Mouse (Mus musculus) spleen, adult 18-20 months (tissue): ENCODE measurements around the gene Slx1b.
"Not testable (repeated sequence)": the region's sequence is repeated elsewhere in the genome, so short reads cannot be mapped to it uniquely, and the experiment has no call there.

ENCODE experiments used
- DNase-seq, 2 experiments: peaks; one replicate each; pipeline ENCODE4 v3.0.0; 2022; ENCODE audit warnings: mixed read lengths in 2 of 2

Slx1b gene

DNA sequence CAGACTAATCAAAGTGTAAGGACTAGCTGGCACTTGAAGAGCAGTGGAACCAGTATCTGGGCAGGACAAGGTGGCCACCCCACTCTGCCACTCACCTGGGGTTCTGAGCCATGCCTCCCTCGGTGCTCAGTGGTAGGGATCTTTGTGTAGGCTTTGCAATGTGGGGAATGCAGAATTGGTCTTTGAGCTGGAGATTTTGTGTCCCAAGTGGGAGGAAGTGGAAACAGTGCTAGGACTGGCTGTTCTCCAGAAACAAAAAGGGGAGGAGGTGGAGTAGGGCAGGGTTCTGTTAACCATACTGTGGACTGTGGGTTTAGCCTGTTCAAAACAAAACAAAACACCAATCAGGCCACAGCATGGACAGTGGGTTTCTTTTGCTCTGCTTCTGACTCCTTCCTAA lies 19.4 kb downstream of the Slx1b start, which contains the start of gene Sult1a1:
Gene Sult1a1 (minus strand): TSS at position 226 of the 400 bp plus-strand sequence.
- DNase-seq: no peak

DNA sequence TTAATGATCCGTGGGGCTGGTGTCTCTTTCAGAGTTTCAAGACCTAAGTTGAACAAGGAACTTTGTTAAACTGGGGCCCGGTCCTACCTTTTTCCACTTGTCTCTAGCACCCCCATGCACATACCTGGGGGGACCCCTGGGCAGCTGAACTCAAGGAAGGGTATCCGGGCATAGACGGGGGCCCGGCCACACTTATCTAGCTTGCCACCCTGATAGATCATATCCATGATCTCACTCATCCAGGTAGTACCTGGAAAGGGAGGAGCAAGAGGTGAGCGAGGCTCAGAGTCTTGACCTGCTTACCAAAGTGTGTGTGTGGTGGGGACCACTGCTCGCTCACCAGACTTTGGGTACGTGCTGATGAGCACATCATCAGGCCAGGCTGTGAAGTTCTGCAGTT lies 20.5 kb downstream of the Slx1b start:
- DNase-seq: no peak

DNA sequence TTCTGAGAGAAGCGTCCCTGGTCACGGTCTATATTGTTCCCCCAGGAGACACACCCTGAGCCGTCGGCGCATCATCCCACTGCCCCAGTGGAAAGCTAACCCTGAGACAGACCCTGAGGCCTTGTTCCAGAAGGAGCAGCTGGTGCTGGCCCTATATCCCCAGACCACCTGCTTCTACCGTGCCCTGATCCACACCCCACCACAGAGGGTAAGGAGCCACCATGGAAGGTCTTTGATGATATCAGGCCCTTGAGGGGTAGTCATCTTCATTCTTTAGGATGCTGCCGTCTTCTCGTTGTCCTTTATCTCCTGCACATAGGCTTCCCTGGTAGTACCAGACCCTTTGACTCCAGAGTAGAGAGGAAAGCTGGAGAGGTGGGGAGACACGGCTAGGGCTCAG lies 23.5 kb downstream of the Slx1b start:
- DNase-seq: no peak

DNA sequence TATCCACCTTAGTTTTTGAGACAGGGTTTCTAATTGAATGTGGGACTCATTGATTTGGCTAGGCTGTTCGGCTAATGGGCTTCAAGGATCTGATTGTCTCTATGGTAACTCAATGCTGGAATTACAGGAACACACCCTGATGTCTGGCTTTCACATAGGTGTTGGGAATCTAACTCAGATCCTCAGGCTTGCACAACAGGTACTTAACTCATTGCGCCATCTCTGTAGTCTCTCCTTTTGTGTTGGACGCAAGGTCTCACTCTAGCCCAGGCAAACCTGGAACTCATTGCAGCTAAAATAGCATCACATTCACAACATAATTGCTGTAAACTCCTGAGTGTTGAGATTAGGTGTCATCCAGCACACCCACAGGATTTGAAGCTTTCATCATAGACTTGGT lies 25.4 kb downstream of the Slx1b start:
- DNase-seq: no peak

DNA sequence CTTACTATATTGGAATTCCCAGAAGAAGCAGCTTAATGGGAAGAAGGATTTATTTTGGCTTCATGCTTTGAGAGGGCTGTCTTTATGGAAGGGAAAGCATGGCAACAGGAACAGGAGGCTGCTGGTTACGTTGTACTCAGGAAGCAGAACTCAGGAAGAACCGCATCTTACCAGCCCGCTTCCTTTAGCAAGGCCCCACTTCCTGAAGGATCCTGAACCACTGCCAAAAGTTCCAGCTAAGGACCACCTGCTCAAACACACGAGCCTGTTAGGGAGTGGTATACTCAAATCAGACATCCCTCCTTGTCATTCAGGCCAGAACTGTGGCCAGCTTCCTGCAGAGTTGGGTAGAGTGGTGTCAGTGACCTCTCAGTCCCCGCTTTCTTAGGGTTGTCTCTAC lies 27.1 kb downstream of the Slx1b start:
- no peak for DNase-seq

DNA sequence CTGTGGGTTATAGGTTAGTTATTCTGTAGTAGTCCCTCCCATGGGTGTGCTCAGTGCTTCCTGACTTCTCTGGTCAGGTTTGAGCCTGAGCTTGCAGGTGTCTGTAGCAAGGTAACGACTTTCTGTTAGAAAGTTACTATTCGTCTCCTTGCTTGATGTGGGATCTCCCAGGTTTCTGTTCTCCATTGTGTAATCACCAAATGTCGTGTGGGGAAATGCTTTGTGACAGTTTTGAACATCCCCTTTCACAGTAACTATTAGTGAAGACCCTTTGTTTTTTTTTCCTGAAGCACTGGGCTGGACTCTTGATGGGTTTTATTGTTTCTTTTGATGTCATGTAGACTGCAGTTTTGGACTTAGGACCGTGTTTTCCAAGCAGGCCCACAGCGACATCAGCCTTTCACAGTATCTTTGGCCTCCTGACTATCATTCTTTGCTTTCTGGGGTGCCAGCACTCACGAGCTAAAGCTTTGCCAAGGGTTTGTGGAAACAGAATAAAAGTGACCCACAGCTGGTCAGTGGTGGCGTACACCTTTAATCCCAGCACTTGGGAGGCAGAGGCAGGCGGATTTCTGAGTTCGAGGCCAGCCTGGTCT lies 28.0 kb downstream of the Slx1b start:
- no peak for DNase-seq

DNA sequence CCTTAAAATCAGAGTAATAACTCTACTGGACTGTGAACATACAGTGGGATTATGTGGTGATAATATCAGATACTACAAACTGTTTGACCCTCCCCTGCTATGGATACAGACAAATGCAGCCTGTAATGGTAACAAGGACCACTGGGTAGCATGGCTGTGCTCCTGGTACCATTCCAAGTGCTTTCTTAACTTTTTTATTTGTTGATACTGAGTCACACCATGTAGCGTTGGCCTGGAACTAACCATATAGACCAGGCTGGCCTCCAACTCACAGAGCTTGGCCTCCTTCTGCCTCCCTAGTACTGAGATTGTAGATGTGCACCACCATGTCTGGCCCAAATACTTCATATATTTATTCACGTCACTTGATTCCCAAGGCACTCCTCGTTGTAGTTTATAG lies 30.3 kb downstream of the Slx1b start:
- no peak for DNase-seq

DNA sequence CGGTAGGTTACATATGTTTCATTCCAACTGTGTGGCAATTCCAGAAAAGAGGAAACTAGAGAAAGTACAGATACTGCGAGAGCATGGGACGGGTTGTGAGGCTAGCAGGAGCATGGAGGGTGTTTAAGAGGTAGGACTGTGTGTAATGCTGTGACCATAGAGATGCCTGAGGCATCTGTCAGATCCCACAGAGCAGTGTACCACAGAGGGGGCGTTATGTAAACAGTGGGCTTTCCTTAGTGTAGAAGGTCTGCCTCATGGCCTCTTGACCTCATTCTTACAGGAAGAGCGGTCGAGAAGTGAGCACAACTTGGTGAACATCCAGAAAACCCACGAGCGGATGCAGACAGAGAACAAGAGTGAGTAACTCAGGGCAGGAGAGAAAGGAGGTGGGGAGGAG lies 31.9 kb downstream of the Slx1b start:
- no peak for DNase-seq

DNA sequence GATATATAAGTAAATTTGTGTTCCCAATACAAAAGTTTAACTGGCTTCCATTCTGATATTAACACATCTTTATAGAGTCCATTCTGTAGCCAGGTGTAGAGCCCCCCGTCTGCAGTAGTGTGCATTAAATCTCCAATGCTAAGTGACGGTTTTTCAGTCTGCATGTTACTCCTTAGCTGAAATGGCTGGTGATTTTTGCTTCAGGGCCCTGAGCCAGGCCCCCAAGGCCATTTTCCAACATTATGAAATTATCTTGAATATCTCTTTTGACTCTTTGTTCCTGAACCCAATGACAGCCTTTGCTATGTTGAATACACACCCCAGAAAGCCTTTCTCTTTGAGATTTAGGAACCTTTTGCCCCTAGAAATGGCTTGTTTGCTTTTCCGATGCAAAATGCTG lies 35.8 kb downstream of the Slx1b start:
- DNase-seq: no peak

DNA sequence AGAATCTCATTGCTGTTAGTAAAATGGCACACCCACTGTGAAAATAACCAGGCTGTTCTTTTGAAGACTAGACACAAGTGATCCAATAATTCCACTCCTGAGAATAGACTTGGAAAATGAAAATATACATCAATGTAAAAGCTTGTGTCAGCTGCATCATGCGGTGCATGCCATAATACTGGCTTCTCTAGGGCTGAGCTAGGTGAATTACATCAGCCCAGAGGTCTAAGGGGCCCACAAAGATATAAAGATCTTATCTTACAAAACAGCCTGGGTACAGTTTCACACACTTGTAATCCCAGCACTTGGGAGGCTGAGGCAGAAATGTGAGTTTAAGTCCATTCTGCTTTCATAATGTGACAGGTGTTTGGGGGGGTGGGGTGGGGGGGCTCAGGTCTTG lies 38.1 kb downstream of the Slx1b start:
- DNase-seq: no peak

DNA sequence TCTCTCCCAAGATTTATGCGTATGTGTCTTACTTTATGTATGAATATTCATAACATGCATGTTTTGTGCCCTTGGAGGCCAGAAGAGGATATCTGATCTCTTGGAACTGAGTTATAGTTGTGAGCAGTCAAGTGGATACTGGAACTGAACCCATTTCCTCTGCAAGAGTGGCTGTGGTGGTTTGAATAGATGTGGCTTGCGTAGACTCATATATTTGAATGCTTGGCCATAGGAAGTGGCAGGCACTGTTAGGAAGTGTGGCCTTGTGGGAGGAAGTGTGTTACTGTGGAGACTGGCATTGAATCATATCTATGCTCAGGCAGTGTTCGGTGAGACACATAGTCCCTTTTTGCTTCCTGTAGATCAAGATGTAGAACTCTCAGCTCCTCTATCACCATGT lies 39.9 kb downstream of the Slx1b start:
- DNase-seq: no peak

DNA sequence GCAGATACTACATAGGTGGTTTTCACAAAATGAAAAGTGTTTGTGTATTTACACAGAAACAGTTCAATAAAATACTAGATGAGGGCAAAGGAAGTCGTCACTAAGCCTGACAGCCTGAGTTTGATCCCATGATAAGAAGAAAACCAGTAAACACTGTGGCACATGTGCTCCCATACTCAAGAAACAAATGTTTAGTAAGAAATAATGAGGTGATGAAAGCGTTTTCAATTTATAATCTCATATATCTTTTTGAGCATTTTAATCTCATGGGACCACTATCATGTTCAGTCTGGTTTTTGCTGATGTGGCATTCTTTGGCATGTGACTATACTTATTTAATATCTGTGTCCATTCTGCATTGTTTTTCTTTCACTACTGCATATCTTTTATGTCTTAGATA lies 41.6 kb downstream of the Slx1b start:
- DNase-seq: no peak

DNA sequence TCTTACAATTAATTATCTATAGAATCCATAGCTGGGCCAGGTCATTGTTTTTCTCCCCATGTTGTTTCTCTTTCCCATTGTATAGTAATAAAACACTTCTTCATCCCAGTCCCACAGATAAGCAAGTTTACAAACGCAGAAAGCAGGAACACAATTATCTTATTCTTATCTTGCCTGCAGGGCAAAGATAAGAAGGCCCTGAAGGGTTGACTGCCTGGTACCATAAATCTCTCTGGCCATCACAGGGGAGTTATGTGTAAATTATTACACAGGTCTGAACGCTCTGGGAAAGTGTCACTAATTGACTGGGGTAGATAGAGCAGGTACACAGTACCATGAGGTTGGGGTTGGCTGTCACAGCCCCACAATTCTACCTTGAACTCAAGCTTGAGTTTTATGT lies 44.7 kb downstream of the Slx1b start:
- DNase-seq: no peak

DNA sequence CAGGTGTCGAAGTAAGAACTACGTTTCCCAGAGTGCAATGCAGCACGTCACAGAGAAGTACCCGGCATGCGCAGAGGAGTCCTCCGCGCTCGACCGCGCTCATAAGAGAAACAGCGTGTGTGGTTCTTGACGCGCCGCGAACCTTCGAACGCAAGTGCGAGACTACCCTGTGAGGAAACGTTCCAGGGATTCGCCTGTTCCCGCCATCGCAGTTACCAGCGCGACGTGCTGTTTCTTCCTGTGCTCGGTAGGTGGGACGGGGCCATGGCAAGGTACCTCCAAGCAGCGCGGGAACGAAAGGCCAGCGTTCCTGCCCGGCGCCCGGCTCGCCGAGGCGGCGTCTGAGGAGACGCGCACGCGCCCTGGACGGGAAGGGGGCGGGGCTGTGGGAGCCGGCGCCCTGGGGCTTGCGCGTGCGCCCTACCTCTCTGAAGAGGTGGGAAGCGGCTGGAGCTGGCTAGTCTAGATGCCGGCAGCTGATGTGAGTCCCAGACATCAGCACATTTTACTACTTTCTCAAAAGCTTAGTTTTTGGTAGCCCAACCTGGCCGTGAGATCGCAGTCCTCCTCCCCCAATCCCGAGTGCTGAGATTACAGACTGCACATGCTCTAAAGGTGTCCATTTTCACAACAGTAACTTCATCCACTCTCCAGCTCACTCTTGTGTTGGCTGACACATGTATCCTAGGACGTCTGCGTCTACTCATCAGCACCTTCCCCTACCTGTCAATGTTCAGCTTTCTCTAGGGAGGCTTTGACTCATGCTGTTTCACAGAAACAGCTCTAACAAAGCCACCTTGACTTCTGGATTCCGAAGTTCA lies 46.1 kb downstream of the Slx1b start, which contains the start of gene Sgf29:
Gene Sgf29 (plus strand): TSS at position 79 of the 821 bp plus-strand sequence.
- peak; percentile 88 to 95 for DNase-seq

DNA sequence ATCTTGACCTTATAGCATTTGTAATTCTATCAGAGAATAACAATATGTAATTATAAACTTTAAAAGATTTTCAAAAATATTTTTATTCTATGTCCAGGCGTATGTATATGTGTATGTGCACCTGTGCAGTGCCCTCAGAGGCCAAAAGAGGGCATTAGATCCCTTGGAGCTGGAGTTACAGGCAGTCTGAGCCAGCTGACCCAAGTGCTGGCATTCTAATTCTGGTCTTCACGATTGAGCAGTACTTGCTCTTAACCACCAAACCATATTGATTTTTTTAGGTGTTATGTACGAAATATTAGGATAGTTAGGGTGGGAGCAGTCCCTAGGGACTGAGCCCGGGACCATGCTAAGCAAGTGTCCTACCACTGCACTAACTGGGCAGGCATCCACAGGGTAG lies 47.1 kb downstream of the Slx1b start:
- DNase-seq: no peak

DNA sequence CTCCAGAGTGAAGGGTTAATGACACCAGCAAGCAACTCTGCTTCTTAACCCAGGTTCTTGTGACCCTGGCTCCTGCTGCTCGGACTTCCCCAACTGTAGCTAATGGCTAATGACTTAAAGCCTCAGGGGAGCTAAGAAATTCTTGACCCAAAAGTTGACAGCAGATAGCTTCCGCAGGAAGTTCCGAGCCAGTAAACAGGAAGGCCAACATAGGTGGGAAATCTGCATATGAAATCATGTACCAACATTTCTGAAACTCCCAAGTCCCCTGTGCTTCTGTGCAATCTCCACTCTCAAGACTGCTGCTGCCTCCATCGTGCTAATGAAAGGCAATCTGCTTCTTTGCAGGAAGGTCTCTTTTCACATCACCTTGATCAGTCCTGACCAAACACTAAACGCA lies 49.9 kb downstream of the Slx1b start:
- no peak for DNase-seq

DNA sequence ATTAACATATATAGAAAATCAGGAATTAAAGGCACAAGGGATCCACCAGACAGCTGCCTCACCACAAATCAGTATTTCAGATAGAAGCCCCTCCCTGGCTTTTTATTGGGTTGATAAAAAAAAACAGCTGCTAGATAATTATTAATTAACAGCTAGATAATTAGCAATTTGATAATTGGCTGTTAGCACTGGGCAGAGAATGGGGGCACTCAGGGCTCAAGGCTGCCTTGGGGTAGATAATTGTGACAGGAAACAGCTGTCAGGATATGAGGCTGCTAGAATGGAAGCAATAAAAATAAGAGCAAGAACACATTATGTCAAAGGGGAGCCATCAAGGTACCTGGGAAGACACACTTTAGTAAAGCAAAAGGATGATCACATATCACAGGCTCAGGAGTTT lies 50.7 kb downstream of the Slx1b start:
- no peak for DNase-seq

DNA sequence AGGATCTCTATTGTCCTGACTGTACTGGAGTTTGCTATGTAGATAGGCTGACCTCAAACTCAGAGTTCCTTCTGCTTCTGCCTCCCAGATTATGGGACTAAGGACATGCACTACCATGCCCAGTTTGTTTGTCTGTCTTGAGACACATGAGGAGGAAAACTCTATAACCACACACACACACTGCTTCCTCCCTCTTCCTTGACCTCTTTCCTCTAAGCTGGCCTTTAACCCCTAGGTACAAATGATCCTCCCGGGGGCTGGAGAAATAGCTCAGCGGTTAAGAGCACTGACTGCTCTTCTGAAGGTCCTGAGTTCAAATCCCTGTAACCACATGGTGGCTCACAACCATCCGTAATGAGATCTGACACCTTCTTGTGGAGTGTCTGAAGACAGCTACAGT lies 51.2 kb downstream of the Slx1b start:
- DNase-seq: no peak

DNA sequence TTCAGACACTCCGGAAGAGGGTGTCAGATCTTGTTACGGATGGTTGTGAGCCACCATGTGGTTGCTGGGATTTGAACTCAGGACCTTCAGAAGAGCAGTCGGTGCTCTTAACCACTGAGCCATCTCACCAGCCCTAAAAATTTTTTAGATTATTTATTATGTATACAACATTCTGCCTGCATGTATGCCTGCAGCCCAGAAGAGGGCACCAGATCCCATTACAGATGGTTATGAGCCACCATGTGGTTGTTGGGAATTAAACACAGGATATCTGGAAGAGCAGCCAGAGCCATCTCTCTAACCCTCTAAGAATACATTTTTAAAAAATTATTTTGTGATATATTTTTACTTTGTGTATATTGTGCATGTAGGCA lies 52.4 kb downstream of the Slx1b start:
- DNase-seq: not testable (repeated sequence)

DNA sequence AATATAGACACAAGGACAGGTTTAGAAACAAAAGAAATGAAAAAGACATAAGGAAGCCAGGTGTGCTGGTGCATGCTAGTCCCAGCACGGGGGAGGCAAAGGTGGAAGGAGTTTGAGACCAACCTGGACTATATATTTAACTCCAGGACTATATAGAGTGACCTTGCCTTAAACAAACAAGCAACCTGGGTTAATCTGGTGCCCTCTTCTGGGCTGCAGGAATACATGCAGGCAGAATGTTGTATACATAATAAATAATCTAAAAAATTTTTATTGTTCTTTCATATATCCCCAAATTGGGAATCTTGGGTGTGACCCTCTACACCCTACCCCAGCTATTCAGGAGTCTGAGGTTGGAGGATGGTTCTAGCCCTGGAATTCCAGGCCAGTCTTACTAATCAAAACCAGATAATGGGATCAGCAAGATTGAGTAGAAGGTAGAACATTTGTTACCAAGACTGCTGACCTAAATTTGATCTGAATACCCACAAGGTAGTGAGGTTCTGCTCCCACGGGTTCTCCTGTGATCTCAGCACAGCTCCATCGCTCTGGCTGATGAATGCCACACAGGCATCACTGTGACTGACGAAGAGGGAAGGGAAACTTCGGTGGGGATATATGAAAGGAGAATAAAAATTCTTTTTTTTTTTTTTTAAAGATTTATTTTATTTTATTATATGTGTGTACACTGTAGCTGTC lies 52.9 kb downstream of the Slx1b start:
- DNase-seq: no peak
